Mouse (Mus musculus) regulatory T cell (primary cell): ENCODE measurements around the gene Gm45713.
"Not testable (repeated sequence)": the region's sequence is repeated elsewhere in the genome, so short reads cannot be mapped to it uniquely, and the experiment has no call there.

Experiments used
- in situ Hi-C: fragments of 300-600 bp; cut with MboI, MseI; formaldehyde crosslinking; loops from one replicate; pipeline ENCODE4 v1.15.1; 2025; ENCODE audit warnings: high pct_unique_total_duplicates

Gene Gm45713

GRCm38 (mm10) chr7:45162996-45163615, 27.1 kb upstream of the Gm45713 start:
- in situ Hi-C loops = no loop called here

GRCm38 (mm10) chr7:45162551-45162950, 26.5 kb upstream of the Gm45713 start:
- in situ Hi-C loops = no loop called here

GRCm38 (mm10) chr7:45161612-45162473, 25.8 kb upstream of the Gm45713 start:
- in situ Hi-C loops = no loop called here

GRCm38 (mm10) chr7:45160866-45161265, 24.8 kb upstream of the Gm45713 start:
- in situ Hi-C loops = no loop called here

GRCm38 (mm10) chr7:45160316-45160800, 24.3 kb upstream of the Gm45713 start:
- in situ Hi-C loops = no loop called here

- in situ Hi-C loops = no loop called here
These were observed 23.0 kb upstream of the Gm45713 start for GRCm38 (mm10) chr7:45158991-45159390.

GRCm38 (mm10) chr7:45157459-45157858, 21.4 kb upstream of the Gm45713 start:
- in situ Hi-C loops = no loop called here

GRCm38 (mm10) chr7:45156206-45156605, 20.2 kb upstream of the Gm45713 start:
- in situ Hi-C loops = no loop called here

- in situ Hi-C loops = no loop called here
These were observed 19.6 kb upstream of the Gm45713 start for GRCm38 (mm10) chr7:45155590-45155989.

- in situ Hi-C loops = no loop called here
These were observed 19.0 kb upstream of the Gm45713 start for GRCm38 (mm10) chr7:45154993-45155514.

- in situ Hi-C loops = no loop called here
These were observed 18.3 kb upstream of the Gm45713 start, which contains the start of the genes Pih1d1 and Aldh16a1 for GRCm38 (mm10) chr7:45154096-45154992. Gene Pih1d1, plus strand, starts transcription at chr7:45154303. Gene Aldh16a1, minus strand, starts transcription at chr7:45154584.

GRCm38 (mm10) chr7:45153586-45153985, 17.6 kb upstream of the Gm45713 start:
- in situ Hi-C loops = no loop called here

- in situ Hi-C loops = not testable (repeated sequence)
These were observed 17.0 kb upstream of the Gm45713 start for GRCm38 (mm10) chr7:45153052-45153451.

- in situ Hi-C loops = no loop called here
These were observed 15.3 kb upstream of the Gm45713 start for GRCm38 (mm10) chr7:45151303-45151702.

GRCm38 (mm10) chr7:45150321-45150720, 14.3 kb upstream of the Gm45713 start:
- in situ Hi-C loops = no loop called here

- in situ Hi-C loops = no loop called here
These were observed 13.5 kb upstream of the Gm45713 start for GRCm38 (mm10) chr7:45149545-45149944.

- in situ Hi-C loops = no loop called here
These were observed 12.6 kb upstream of the Gm45713 start for GRCm38 (mm10) chr7:45148534-45149098.

- in situ Hi-C loops = no loop called here
These were observed 11.9 kb upstream of the Gm45713 start for GRCm38 (mm10) chr7:45147899-45148298.

GRCm38 (mm10) chr7:45147267-45147666, 11.2 kb upstream of the Gm45713 start:
- in situ Hi-C loops = no loop called here

GRCm38 (mm10) chr7:45145460-45145859, 9.4 kb upstream of the Gm45713 start:
- in situ Hi-C loops = no loop called here
